Mouse (Mus musculus) layer of hippocampus, adult 2 months (tissue): ENCODE measurements around the gene Btbd35f4. TPM values are rescaled to one million over a fixed set of nuclear protein-coding genes. Genes with fewer than 3 reads are reported as not detected.
"Not testable (repeated sequence)": the region's sequence is repeated elsewhere in the genome, so short reads cannot be mapped to it uniquely, and the experiment has no call there.

Source experiments
- DNase-seq, 2 experiments: peaks; one replicate each; pipeline ENCODE4 v3.0.0; 2022; ENCODE audit warnings: low spot score in 2 of 2
- H3K27ac ChIP-seq: fragments of 200-600 bp; 2 replicates; pipeline ENCODE4 v1.8.1; 2022
- H3K4me3 ChIP-seq: fragments of 200-600 bp; 2 replicates; pipeline ENCODE4 v1.8.1; 2022; ENCODE audit warnings: mild to moderate bottlenecking
- long read RNA-seq, 2 experiments: library from polyadenylated mRNA; stranded (forward); transcript quantifications; one replicate each; pipeline ENCODE4 v2.0.0; 2021; ENCODE audit warnings: borderline mapping rate in 2 of 2
- total RNA-seq, 2 experiments: library from RNA; stranded (reverse); gene quantifications; 2 replicates each; pipeline ENCODE4 v1.2.3; 2021

Btbd35f4 gene
- not detected for total RNA-seq
- long read RNA-seq, experiment 1: 0 reads
- long read RNA-seq, experiment 2: 0 reads

DNA sequence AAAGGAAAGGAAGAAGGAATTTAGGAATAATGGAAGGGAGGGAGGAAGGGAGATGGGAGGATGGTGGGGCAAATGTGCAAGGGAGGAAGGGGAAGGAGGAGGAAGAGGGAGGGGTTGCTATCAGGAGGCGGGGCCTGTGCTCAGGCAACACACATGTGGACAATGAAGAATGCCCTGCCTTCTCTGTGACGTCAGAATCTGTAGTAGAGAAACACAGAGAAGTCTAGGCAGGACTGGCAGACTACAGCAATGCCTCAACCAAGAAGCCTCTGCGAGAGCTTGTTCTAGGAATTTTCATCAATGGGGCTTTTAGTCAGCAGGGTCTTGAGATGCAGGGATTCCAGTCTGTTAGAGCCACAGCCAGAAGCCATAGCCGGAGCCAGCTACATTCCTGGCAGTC is at the start of gene Btbd35f4:
Btbd35f4 (plus strand) TSS at position 301 of the 400 bp plus-strand sequence.
- not testable (repeated sequence) for H3K27ac ChIP-seq, H3K4me3 ChIP-seq, DNase-seq

DNA sequence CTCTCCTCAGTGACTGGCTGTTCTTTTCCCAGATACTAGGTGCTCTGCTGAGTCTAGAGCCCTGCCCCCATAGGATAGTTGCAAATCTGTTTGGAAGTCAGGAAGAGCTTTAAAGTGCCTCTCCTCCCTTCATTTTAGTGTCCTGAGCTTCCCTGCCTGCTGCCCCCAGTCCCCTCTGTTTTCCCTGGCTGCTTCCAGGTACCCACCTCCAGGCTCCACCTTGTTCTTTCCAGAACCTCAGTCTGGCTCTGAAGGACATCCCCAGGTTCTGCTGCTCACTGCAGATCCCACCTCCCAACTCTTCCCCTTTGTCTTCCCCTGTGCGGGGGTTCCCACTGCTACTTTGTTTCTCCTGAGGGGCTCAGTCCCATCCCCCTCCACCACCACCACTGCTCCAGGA is 39.7 kb downstream of the Btbd35f4 start:
- not testable (repeated sequence) for H3K27ac ChIP-seq, H3K4me3 ChIP-seq, DNase-seq

Other genes starting within 250 kb of the Btbd35f4 start
- gene Btbd35f27, start 151.6 kb downstream of the Btbd35f4 start, total RNA-seq: not detected